Mouse (Mus musculus) right cerebral cortex, postnatal 14 days (tissue): Measurements from ENCODE around the gene Txnrd3.

Source experiments
- DNase-seq: peaks from one replicate; pipeline ENCODE4 v3.0.0; 2022

Txnrd3 gene

GRCm38 (mm10) chr6:89643798-89644270 is at the start of gene Txnrd3:
Txnrd3 (plus strand) TSS chr6:89643988.
- DNase-seq, result peak; percentile 83

- peak; percentile 97 for DNase-seq
These were observed 48.6 kb upstream of the Txnrd3 start, which contains the start of gene Chchd6 for GRCm38 (mm10) chr6:89595018-89595776. Chchd6 (minus strand) TSS chr6:89595652.

GRCm38 (mm10) chr6:89595777-89596146 is 48.0 kb upstream of the Txnrd3 start:
- no peak for DNase-seq

DNA sequence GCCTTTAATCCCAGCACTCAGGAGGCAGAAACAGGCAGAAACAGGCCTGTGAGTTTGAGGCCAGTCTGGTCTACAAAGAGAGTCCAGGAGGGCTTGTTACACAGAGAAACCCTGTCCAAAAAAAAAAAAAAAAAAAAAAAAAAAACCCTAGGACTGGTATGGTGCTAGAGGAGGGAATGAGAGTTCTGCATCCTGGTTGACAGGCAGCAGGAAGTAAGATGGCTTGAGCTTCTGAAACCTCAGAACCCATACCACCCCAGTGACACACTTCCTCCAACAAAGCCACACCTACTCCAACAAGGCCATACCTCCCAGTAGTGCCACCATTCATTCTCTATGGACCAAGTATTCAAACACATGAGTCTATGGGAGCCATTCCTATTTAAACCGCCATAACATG is 47.3 kb upstream of the Txnrd3 start:
- no peak for DNase-seq

DNA sequence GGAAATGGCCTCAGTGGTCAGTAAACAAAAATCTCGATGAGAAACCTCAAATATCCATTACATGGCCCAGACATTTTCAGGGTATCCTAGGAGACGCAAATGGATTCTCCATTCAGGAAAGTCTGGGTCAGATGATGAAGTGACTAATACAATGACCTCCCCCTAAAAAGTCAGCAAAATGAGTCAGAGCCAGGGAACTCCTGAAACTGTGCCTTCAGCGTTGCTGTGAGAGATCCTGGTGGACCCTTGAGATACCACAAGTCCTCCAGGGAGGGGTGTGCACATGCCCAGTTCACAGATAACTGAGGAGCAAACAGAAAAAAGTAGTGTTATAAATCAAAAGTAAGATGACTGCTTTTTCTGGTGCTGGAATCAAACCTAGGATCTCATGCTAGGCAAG is 37.7 kb upstream of the Txnrd3 start:
- DNase-seq, result no peak

DNA sequence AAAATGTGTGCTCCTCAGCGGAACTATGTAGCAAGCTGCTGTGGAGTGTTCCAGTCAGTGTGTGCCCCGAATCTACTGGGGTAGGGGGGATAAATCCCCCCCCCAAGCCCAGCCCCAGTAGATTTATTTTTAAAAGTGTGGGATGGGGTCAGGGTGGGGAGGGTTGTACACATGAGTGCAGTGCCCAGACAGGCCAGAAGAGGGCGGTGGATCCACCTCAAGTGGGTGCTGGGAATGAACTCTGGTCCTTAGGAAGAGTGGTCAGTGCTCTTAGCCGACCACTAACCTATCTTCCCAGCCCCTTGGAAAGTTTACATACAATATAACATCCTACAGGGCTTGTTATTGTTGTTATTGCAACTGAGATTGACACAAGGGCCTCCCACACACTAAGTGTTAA is 35.8 kb upstream of the Txnrd3 start:
- DNase-seq, result no peak

- DNase-seq, result peak; percentile 55
These were observed 30.3 kb upstream of the Txnrd3 start for GRCm38 (mm10) chr6:89613336-89614106.

DNA sequence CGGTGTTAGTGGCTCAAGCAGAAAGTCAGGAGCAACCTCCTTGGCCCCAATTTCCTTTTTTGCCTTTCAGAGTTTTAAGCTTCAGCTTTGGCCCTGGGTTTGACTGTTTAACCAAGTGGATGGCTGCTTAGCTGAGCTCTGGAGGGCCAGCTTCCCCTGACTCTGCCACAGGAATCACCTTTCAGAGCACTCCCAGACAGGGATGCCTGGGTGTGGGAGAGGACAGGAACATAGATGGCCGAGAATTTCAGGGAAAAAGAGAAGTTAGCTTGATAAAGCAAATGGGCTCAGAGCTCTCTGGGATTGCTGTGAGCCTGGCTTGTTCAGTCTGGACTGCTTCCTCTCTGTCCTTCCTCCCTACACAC is 29.7 kb upstream of the Txnrd3 start:
- DNase-seq, result no peak

DNA sequence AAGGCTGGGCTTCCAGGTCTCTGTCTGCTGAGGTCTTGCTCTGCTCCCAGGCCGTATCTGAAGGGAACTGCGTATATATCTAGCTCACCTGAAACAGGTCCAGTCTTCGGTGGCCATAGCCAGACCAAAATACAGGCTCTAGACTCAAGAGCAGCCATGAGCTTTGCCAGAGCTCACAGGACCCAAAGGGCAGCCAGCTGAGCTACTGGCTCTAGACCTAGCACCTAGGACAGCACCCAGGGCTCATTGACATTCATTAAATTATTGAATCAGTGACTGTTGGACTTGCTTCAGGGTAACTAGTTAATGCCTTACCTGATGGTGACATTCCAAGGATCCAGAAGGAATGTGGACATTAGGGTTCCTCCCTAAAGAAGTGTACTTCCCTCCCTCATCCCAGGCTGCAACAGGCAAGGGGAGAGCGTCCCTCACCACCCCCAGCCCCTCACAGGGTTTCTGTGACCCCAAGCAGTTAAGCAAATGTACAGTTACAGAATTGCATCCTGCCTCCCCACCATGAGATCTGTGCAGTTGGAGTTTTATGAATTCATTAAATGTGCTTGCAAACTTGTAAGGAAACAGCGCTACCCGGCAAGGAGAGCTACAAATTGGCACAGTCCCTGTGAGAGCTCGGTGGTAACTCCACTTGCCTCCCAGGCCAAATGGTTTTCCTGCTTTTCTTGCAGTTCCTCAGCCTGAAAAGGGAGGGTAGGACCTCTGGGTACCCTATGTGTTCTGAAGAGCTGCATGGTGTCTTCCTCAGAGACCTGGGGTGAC is 29.0 kb upstream of the Txnrd3 start:
- DNase-seq, result no peak

- DNase-seq, result no peak
These were observed 28.4 kb upstream of the Txnrd3 start for GRCm38 (mm10) chr6:89615373-89615755.

GRCm38 (mm10) chr6:89622647-89623046 is 21.1 kb upstream of the Txnrd3 start:
- DNase-seq, result no peak

DNA sequence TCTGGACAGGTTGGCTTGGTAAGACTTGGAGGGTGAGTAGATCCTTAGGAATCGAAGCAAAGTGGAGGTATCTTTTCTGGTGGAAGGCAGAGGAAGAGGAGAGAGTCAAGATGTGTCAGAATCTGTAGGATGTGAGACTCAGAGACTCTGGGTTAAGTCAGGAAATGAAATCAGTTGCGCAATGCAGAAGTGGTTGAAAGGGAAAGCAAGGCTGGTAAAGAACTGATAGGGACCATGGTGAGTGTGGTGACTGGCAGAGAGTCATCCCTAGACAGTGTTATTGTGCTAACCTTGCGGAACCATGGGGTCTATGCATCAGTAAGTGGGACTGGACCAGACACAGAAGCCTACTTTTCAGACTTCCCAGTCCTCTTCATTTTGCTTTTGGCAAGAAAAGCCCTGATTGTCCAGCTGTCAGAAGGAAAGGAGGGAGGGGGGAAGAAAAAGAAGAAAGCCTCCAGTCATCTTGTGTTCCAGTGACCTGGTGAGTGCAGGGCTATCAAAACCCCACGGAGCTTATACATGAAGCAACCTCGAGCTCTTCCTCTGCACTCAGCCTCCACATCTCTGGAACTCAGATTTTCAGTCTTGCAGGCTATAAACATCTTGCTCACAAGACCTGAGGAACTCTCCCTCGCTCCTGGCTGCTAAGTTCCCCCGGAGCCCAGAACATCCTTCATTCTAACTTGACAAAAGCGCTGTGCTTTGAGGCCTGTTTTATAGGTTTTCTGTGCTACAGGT is 15.6 kb upstream of the Txnrd3 start:
- DNase-seq, result no peak

DNA sequence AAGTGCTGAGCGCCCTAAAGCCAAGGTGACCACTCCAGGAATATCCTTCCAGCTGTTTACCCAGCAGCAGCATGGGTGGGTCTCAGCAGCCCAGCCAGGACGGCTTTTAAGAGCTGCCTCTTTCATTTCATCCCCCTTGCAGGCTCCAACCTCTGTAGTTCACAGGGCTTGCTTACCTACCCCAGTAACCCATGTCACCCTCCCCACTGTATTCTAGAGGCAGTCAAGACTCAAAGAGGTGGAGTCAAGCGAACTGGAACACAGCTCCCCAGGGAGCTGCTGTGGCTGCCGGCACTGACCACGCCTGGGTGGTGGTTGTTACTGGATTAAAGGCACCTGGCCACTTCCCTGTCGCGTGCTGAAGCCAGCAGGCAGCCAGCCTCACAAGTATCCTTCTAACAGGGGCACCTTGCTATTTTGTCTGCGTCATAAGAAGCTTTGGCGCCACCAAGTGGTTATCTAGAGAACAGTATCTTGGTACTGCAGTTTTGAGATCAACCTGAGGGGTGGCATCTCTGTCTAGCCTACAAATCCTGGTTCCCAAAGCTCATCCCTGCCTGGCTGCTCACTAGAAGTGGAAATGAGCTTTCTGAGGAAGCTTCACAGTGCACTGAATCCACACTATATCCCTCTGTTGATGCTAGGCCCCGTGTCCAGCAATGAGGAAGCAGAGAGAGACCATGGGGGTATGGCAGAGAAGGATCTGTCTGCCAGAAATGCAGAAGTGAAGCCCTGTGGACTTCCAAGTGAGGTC is 11.8 kb upstream of the Txnrd3 start:
- DNase-seq, result peak; percentile 80

DNA sequence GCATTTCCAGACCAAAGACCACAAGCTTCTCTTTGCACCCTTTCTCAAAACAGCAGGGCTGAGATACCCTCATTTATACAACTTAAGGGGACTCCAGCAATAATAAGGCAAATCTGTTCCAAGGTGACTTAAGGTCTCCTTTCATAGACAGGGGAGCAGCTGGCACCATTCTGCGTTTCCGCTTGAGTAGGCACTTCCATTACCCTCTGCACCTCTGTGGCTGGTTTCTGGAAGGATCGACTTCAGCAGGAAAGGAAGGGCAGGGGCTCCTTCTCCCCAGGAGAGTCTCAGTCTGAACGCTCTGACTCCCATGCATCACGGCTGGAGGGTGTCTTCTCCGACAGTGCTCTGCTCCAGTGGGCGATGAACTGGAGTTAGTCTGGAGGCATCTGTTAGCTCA is 10.7 kb upstream of the Txnrd3 start:
- DNase-seq, result no peak

DNA sequence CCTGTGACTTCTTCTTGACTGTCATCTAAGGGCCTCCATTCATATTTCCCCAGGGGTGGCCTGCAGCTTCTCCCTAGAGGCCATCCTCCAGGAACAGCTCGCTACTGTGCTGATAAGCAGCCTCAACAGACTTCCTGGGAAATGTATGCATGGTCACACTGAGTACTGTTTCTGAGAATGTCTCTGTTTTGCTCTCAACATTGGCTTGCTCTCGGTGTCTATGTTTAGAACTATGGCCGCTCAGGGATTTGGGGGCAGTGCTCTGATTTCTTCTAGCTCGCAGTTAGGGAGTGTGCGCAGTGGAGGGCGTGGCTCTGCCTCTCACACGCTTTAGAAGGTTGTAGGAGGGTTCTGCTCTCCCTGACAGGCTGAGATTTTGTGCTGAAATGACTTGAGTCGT is 9.4 kb upstream of the Txnrd3 start:
- DNase-seq, result no peak

GRCm38 (mm10) chr6:89637977-89638376 is 5.8 kb upstream of the Txnrd3 start:
- no peak for DNase-seq

- peak; percentile 61 for DNase-seq
These were observed 4.8 kb upstream of the Txnrd3 start for GRCm38 (mm10) chr6:89639025-89639424.

GRCm38 (mm10) chr6:89644271-89645075 is 685 bp downstream of the Txnrd3 start:
- DNase-seq, result peak; percentile 73

- DNase-seq, result no peak
These were observed 6.1 kb downstream of the Txnrd3 start for GRCm38 (mm10) chr6:89649897-89650296.

- no peak for DNase-seq
These were observed 8.0 kb downstream of the Txnrd3 start for GRCm38 (mm10) chr6:89651770-89652169.

- no peak for DNase-seq
These were observed 11.2 kb downstream of the Txnrd3 start for GRCm38 (mm10) chr6:89655011-89655410.
